Mouse (Mus musculus): ENCODE measurements around the gene B3gnt2.

DNA sequence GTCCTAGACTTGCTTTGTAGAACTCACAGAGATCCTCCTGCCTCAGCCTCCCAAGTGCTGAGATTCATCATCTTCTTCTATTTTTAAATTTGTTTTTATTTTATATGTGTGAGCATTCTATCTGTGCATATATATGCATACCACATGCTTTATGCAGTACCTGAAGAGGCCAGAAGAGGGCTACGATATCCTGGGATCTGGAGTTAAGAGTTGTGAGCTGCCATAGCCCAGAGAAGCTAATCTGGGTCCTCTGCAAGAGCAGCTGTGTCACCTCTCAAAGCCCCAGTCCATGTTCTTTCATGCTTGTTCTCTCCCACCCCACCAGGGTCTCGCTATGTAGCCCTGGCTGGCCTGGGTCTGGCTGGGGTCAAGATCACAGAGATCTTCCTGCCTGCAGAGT lies 83.2 kb downstream of the B3gnt2 start:
- TF ChIP-seq CTCF (IDR thresholded peaks at IDR 0.05; ENCODE audit: borderline replicate concordance, insufficient read depth, low read depth, low read length), result no peak
- no peak for TF ChIP-seq POLR2A (IDR thresholded peaks at IDR 0.05; ENCODE audit: borderline replicate concordance, insufficient read depth, low read length)
